ENCODE assay signal across 10 mouse cellular contexts in genomic region chr19:7166200-7166711, GRCm38 (mm10). TPM values are rescaled to one million over a fixed set of nuclear protein-coding genes. Genes with fewer than 3 reads are reported as not detected.
A peak's percentile ranks its signal among the peaks of the same experiment; 100 is the strongest.
DNase-seq lines count a peak whose midpoint lies in the region; ATAC-seq and TF ChIP-seq lines count a peak whose summit lies in the region.
"Had no signal": no experiment of that assay in that cellular context is flagged by ENCODE, and none has a peak within 500 bp of the region (broad histone marks: within the 10 kb centered on the region; RNA-seq: fewer than 3 reads in every experiment).

No protein-coding gene starts in this region.

- peak overlapping the region; percentile 100 for H3K4me2 ChIP-seq in lung, embryonic 15.5 days
- peak overlapping the region; percentile 92 for H3K4me2 ChIP-seq in forebrain, embryonic 15.5 days (replicated peaks)
- H3K4me2 ChIP-seq in limb, embryonic 12.5 days: peak overlapping the region; percentile 98

- no peak for TF ChIP-seq CTCF in olfactory bulb, adult 2 months (IDR thresholded peaks at IDR 0.05; ENCODE audit: insufficient read depth, low read depth, low read length)

- H3K4me1 ChIP-seq in lung, embryonic 15.5 days: peaks cover 26% of the 10 kb centered on the region
- H3K4me1 ChIP-seq in forebrain, embryonic 15.5 days: peaks cover 39% of the 10 kb centered on the region
- H3K4me1 ChIP-seq in limb, embryonic 12.5 days (replicated peaks): peaks cover 40% of the 10 kb centered on the region
- peaks cover 42% of the 10 kb centered on the region for H3K4me1 ChIP-seq in olfactory bulb, adult 2 months (ENCODE audit: control insufficient read depth, insufficient read depth, low read length)

- no peaks in the 10 kb centered on the region for H3K9me3 ChIP-seq in lung, embryonic 15.5 days
- H3K9me3 ChIP-seq in forebrain, embryonic 15.5 days: no peaks in the 10 kb centered on the region
- no peaks in the 10 kb centered on the region for H3K9me3 ChIP-seq in limb, embryonic 12.5 days

- H3K27me3 ChIP-seq in lung, embryonic 15.5 days: peaks cover 70% of the 10 kb centered on the region
- H3K27me3 ChIP-seq in forebrain, embryonic 15.5 days: no peaks in the 10 kb centered on the region; the same call in 1 of the 2 replicates
- H3K27me3 ChIP-seq in limb, embryonic 12.5 days: peaks cover 88% of the 10 kb centered on the region

- WGBS in lung, embryonic 15.5 days: 4% methylated on average over 15 of the region's 15 CpGs
- WGBS in forebrain, embryonic 15.5 days: 2% methylated on average over 15 of the region's 15 CpGs
- 2% methylated on average over 10 of the region's 15 CpGs for WGBS in limb, embryonic 12.5 days
- 2% methylated on average over 15 of the region's 15 CpGs for WGBS in olfactory bulb, adult 2 months

- no peak for ATAC-seq in lung, embryonic 15.5 days (ENCODE audit: borderline replicate concordance, extremely low read depth, low FRiP score, low TSS enrichment)
- ATAC-seq in forebrain, embryonic 15.5 days (replicated peaks): peak; percentile 29
- no peak for ATAC-seq in limb, embryonic 12.5 days (ENCODE audit: insufficient number of reproducible peaks, insufficient read depth, low FRiP score, low TSS enrichment, low read depth)

- no peak for TF ChIP-seq POLR2A in olfactory bulb, adult 2 months (IDR thresholded peaks at IDR 0.05; ENCODE audit: insufficient read depth, low read depth, low read length)

- H3K27ac ChIP-seq in lung, embryonic 15.5 days: no peak overlapping the region
- peak overlapping the region; percentile 68 for H3K27ac ChIP-seq in forebrain, embryonic 15.5 days (replicated peaks)
- no peak overlapping the region for H3K27ac ChIP-seq in limb, embryonic 12.5 days
- H3K27ac ChIP-seq in olfactory bulb, adult 2 months (ENCODE audit: insufficient read depth, low read depth, low read length): no peak overlapping the region

- H3K4me3 ChIP-seq in lung, embryonic 15.5 days: peak overlapping the region; percentile 62
- peak overlapping the region; percentile 82 for H3K4me3 ChIP-seq in forebrain, embryonic 15.5 days
- H3K4me3 ChIP-seq in limb, embryonic 12.5 days (replicated peaks): peak overlapping the region; percentile 72
- H3K4me3 ChIP-seq in olfactory bulb, adult 2 months (ENCODE audit: insufficient read depth, low read depth, low read length): peak overlapping the region; percentile 86
- H3K4me3 ChIP-seq: erythroblast, embryonic 14.5 days had no signal

- H3K9ac ChIP-seq in lung, embryonic 15.5 days: peak overlapping the region; percentile 50
- peak overlapping the region; percentile 72 for H3K9ac ChIP-seq in forebrain, embryonic 15.5 days (replicated peaks)
- H3K9ac ChIP-seq in limb, embryonic 12.5 days (replicated peaks): peak overlapping the region; percentile 76

- H3K36me3 ChIP-seq in lung, embryonic 15.5 days: no peaks in the 10 kb centered on the region
- H3K36me3 ChIP-seq in forebrain, embryonic 15.5 days: no peaks in the 10 kb centered on the region
- H3K36me3 ChIP-seq in limb, embryonic 12.5 days: no peaks in the 10 kb centered on the region

- no peak for DNase-seq in lung, postnatal 4 days
- no peak for DNase-seq in spleen, postnatal 36 days (ENCODE audit: low spot score in 2 of 2)
- DNase-seq in gastrocnemius, postnatal 10 days: no peak
- DNase-seq in frontal cortex, postnatal 25 days (ENCODE audit: low spot score in 2 of 2): no peak
- DNase-seq: lung, adult 2 months had no signal

RNA-seq across cellular contexts. Expression of gene Otub1, which starts 39.9 kb away (rescaled TPM):
- polyA plus RNA-seq in lung, embryonic 15.5 days (2015; fragmentation: Nextera tagmentation; extraction: Ambion mirVana): 188 and 194 TPM in 2 replicates
- 232 and 233 TPM in 2 replicates for polyA plus RNA-seq in forebrain, embryonic 15.5 days (2015; fragmentation: Nextera tagmentation; extraction: Ambion mirVana)
- 222 and 233 TPM in 2 replicates for polyA plus RNA-seq in limb, embryonic 12.5 days (2016; fragmentation: Nextera tagmentation; extraction: Ambion mirVana)
- not detected in 2 replicates for polyA plus RNA-seq in olfactory bulb, adult 2 months (2012; ENCODE audit: insufficient read depth, insufficient read length, low replicate concordance, missing spikeins)
- total RNA-seq in gastrocnemius, postnatal 10 days (2021): 10 to 100 TPM; 63.2 to 67.3 TPM

RNA-seq across cellular contexts. Expression of gene Cox8a, which starts 51.2 kb away (rescaled TPM):
- 793 and 848 TPM in 2 replicates for polyA plus RNA-seq in lung, embryonic 15.5 days (2015; fragmentation: Nextera tagmentation; extraction: Ambion mirVana)
- polyA plus RNA-seq in forebrain, embryonic 15.5 days (2015; fragmentation: Nextera tagmentation; extraction: Ambion mirVana): 656 and 676 TPM in 2 replicates
- 870 and 903 TPM in 2 replicates for polyA plus RNA-seq in limb, embryonic 12.5 days (2016; fragmentation: Nextera tagmentation; extraction: Ambion mirVana)
- polyA plus RNA-seq in olfactory bulb, adult 2 months (2012; ENCODE audit: insufficient read depth, insufficient read length, low replicate concordance, missing spikeins): not detected in 2 replicates
- total RNA-seq in gastrocnemius, postnatal 10 days (2021): 100 to 1,000 TPM; 275 to 315 TPM
